ENCODE assay signal across 7 mouse cellular contexts in genomic region chr1:152817027-152817769, GRCm38 (mm10). TPM values are rescaled to one million over a fixed set of nuclear protein-coding genes. Genes with fewer than 3 reads are reported as not detected.
DNase-seq lines count a peak whose midpoint lies in the region; ATAC-seq lines count a peak whose summit lies in the region.

No protein-coding gene starts in this region.

- H3K9me3 ChIP-seq in lung, embryonic 16.5 days (ENCODE audit: control insufficient read depth, low read length): no peaks in the 10 kb centered on the region
- no peaks in the 10 kb centered on the region for H3K9me3 ChIP-seq in embryonic facial prominence, embryonic 14.5 days (ENCODE audit: control insufficient read depth, low read length)
- no peaks in the 10 kb centered on the region for H3K9me3 ChIP-seq in midbrain, embryonic 10.5 days (replicated peaks)

- no peak for ATAC-seq in lung, embryonic 16.5 days (ENCODE audit: low read depth)
- no peak for ATAC-seq in embryonic facial prominence, embryonic 14.5 days (ENCODE audit: low read depth)
- ATAC-seq in megakaryocyte, adult 5-6 weeks (ENCODE audit: poor library complexity, severe bottlenecking): no peak

- no peak overlapping the region for H3K4me2 ChIP-seq in lung, embryonic 16.5 days (ENCODE audit: low read depth, low read length)
- H3K4me2 ChIP-seq in embryonic facial prominence, embryonic 14.5 days (ENCODE audit: low read depth, low read length): no peak overlapping the region

- WGBS in lung, embryonic 16.5 days: 31% methylated on average over 12 of the region's 12 CpGs
- 25% methylated on average over 12 of the region's 12 CpGs for WGBS in embryonic facial prominence, embryonic 14.5 days
- 41% methylated on average over 12 of the region's 12 CpGs for WGBS in midbrain, embryonic 10.5 days

- peaks cover 8% of the 10 kb centered on the region for H3K4me1 ChIP-seq in lung, embryonic 16.5 days (replicated peaks; ENCODE audit: control insufficient read depth, insufficient read depth, low read length)
- peaks cover 17% of the 10 kb centered on the region; the same call in 1 of the 2 replicates for H3K4me1 ChIP-seq in embryonic facial prominence, embryonic 14.5 days (ENCODE audit: control insufficient read depth, insufficient read depth, low read length)
- peaks cover 46% of the 10 kb centered on the region for H3K4me1 ChIP-seq in midbrain, embryonic 10.5 days

- H3K27me3 ChIP-seq in lung, embryonic 16.5 days (ENCODE audit: control insufficient read depth, insufficient read depth, low read depth, low read length): no peaks in the 10 kb centered on the region
- no peaks in the 10 kb centered on the region for H3K27me3 ChIP-seq in embryonic facial prominence, embryonic 14.5 days (replicated peaks; ENCODE audit: control insufficient read depth, insufficient read depth, low read length)
- H3K27me3 ChIP-seq in midbrain, embryonic 10.5 days (ENCODE audit: low read depth, poor library complexity, severe bottlenecking): no peaks in the 10 kb centered on the region

- H3K27ac ChIP-seq in lung, embryonic 16.5 days (ENCODE audit: low read length): peak overlapping the region; percentile 43; the same call in 1 of the 2 replicates
- 0 out of 2 replicates have a peak overlapping the region, but pooled peaks have one; percentile 28 for H3K27ac ChIP-seq in embryonic facial prominence, embryonic 14.5 days (replicated peaks; ENCODE audit: low read depth, low read length)
- H3K27ac ChIP-seq in midbrain, embryonic 10.5 days (replicated peaks): peak overlapping the region; percentile 69; the same call in 1 of the 2 replicates

- H3K4me3 ChIP-seq in lung, embryonic 16.5 days (ENCODE audit: low read length): no peak overlapping the region
- no peak overlapping the region for H3K4me3 ChIP-seq in embryonic facial prominence, embryonic 14.5 days (ENCODE audit: low read depth, low read length)
- H3K4me3 ChIP-seq in midbrain, embryonic 10.5 days: no peak overlapping the region

- H3K36me3 ChIP-seq in lung, embryonic 16.5 days (ENCODE audit: control insufficient read depth, insufficient read depth, low read length): no peaks in the 10 kb centered on the region
- no peaks in the 10 kb centered on the region for H3K36me3 ChIP-seq in embryonic facial prominence, embryonic 14.5 days (ENCODE audit: control insufficient read depth, insufficient read depth, low read length)
- H3K36me3 ChIP-seq in midbrain, embryonic 10.5 days: no peaks in the 10 kb centered on the region

- H3K9ac ChIP-seq in lung, embryonic 16.5 days (ENCODE audit: low read length): no peak overlapping the region
- H3K9ac ChIP-seq in embryonic facial prominence, embryonic 14.5 days (ENCODE audit: low read depth, low read length): no peak overlapping the region

- no peak for DNase-seq in lung, postnatal 4 days
- peak; percentile 45 for DNase-seq in embryonic facial prominence, embryonic 14.5 days (ENCODE audit: low spot score)
- DNase-seq in midbrain, embryonic 10.5 days (ENCODE audit: low spot score): peak; percentile 57
- DNase-seq in yolk sac, embryonic 10.5 days (ENCODE audit: low spot score): peak; percentile 72
- DNase-seq in lung, postnatal 10 days: no peak

RNA-seq across cellular contexts. Expression of gene Ncf2, which starts 17.2 kb away (rescaled TPM):
- polyA plus RNA-seq in lung, embryonic 16.5 days (2015; fragmentation: Nextera tagmentation; extraction: Ambion mirVana): 5.5 and 5.9 TPM in 2 replicates
- 5.9 and 6.1 TPM in 2 replicates for polyA plus RNA-seq in embryonic facial prominence, embryonic 14.5 days (2014; fragmentation: Nextera tagmentation; extraction: Ambion mirVana)
- polyA plus RNA-seq in midbrain, embryonic 10.5 days (2016; fragmentation: Nextera tagmentation; extraction: Ambion mirVana): 2.9 and 3.0 TPM in 2 replicates
- 252 and 267 TPM in 2 replicates for total RNA-seq in megakaryocyte, adult 5-6 weeks (2015)
- 373 and 410 TPM in 2 replicates for total RNA-seq in megakaryocyte, adult 5-6 weeks (2017)

RNA-seq across cellular contexts. Expression of gene Arpc5, which starts 50.9 kb away (rescaled TPM):
- 274 and 285 TPM in 2 replicates for polyA plus RNA-seq in lung, embryonic 16.5 days (2015; fragmentation: Nextera tagmentation; extraction: Ambion mirVana)
- 267 and 269 TPM in 2 replicates for polyA plus RNA-seq in embryonic facial prominence, embryonic 14.5 days (2014; fragmentation: Nextera tagmentation; extraction: Ambion mirVana)
- polyA plus RNA-seq in midbrain, embryonic 10.5 days (2016; fragmentation: Nextera tagmentation; extraction: Ambion mirVana): 207 and 235 TPM in 2 replicates
- 786 and 868 TPM in 2 replicates for total RNA-seq in megakaryocyte, adult 5-6 weeks (2015)
- total RNA-seq in megakaryocyte, adult 5-6 weeks (2017): 396 and 424 TPM in 2 replicates

RNA-seq across cellular contexts. Expression of gene Rgl1, which starts 51.0 kb away (rescaled TPM):
- 49.1 and 53.4 TPM in 2 replicates for polyA plus RNA-seq in lung, embryonic 16.5 days (2015; fragmentation: Nextera tagmentation; extraction: Ambion mirVana)
- polyA plus RNA-seq in embryonic facial prominence, embryonic 14.5 days (2014; fragmentation: Nextera tagmentation; extraction: Ambion mirVana): 43.7 and 50.7 TPM in 2 replicates
- 23.2 and 24.4 TPM in 2 replicates for polyA plus RNA-seq in midbrain, embryonic 10.5 days (2016; fragmentation: Nextera tagmentation; extraction: Ambion mirVana)
- 1.7 and 3.0 TPM in 2 replicates for total RNA-seq in megakaryocyte, adult 5-6 weeks (2015)
- total RNA-seq in megakaryocyte, adult 5-6 weeks (2017): 2.9 TPM in 2 replicates

Comparison
In these comparisons a context has a peak if more than half of its experiments do, and no peak if none do; other contexts are left out.
1. DNase-seq: peak in embryonic facial prominence, embryonic 14.5 days (single experiment), midbrain, embryonic 10.5 days (single experiment) and yolk sac, embryonic 10.5 days (single experiment); none in lung, postnatal 4 days (0 of 2) and lung, postnatal 10 days (single experiment).
2. Peak in every context shown above with its lines, with median percentiles within 50 percentile points of each other: H3K27ac ChIP-seq.